Mouse (Mus musculus): ENCODE data around the gene Ptgfrn. TPM values are rescaled to one million over a fixed set of nuclear protein-coding genes. Genes with fewer than 3 reads are reported as not detected.

The Ptgfrn gene
- 4.5 and 4.6 TPM in 2 replicates for polyA plus RNA-seq (2012; rRNA removed)

DNA sequence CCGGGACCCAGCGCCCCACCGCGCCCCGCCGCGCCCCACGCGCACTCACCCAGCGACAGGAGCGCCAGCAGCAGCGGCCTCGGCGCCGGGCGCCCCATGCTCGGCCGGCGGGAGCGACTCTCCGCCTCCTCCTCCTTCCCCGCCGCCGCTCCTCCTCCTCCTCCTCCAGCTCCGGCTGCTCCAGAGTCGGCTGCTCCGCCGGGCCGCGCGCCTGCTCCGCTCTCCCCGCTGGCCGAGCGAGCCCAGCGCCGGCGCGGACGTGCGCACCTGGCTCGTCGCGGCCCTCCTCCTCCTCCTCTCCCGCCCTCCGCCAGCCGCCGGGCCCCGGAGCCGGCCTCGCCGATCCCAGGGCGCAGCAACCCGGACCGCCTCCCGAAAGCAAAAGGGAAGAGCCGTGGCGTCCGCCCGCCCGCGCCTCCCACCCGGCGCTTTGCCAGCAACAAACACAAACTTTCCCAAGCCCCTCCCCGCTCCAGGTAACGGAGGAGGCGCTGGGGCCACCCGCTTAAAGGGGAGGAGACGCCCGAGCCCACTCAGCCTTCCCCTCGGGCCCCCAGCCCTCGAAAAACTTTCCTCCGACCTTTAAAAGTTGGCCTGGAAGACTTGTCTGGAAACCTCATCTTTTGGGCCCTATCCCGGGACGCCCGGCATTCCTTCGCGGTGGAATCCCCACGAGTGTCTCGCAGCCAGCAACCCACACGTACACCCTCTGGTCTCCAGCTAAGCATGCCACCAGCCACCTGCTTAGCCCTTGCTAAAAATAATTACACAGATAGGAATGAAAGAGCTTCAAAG is at the start of gene Ptgfrn:
Ptgfrn (minus strand) TSS at position 236 of the 795 bp plus-strand sequence.
- DNase-seq, result peak; percentile 39 to 44
- Histone ChIP-seq H3K27me3 (ENCODE audit: control insufficient read depth, insufficient read depth, low read length) (no peaks in the 10 kb centered on the region; the same call in 1 of the 2 replicates), H3K4me3 (replicated peaks; ENCODE audit: insufficient read depth, low read depth, low read length) (peak within 1 kb of the TSS; percentile 47), H3K27ac (ENCODE audit: insufficient read depth, low read length) (no peak within 1 kb of the TSS), H3K4me1 (ENCODE audit: control insufficient read depth, insufficient read depth, low read length) (no peaks in the 10 kb centered on the region)
- 2% methylated on average over 73 of the region's 81 CpGs for WGBS
- no peak for TF ChIP-seq CTCF (IDR thresholded peaks at IDR 0.05; ENCODE audit: borderline replicate concordance, insufficient read depth, low read depth, low read length)
- no peak for TF ChIP-seq POLR2A (IDR thresholded peaks at IDR 0.05; ENCODE audit: borderline replicate concordance, insufficient read depth, low read length)

DNA sequence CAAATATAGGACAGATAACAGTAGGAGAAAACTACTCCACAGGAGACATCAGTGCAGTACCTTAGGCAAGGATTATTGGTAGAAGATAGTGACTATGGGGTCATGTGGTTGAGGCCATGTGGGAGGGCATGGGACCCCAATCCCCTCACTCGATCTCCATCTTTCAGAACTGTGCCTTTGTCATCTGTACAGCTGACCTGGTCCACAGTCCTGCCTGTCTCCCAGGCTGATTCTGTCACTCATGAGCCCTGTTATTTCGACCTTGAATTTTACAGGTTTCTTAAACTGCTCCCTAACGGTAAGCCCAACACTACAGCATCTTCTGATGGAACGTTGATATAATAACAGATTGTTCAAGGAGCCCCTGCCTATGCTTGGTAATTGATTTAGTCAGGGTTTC is 49.6 kb upstream of the Ptgfrn start:
- Histone ChIP-seq H3K27me3 (ENCODE audit: control insufficient read depth, insufficient read depth, low read length) (no peaks in the 10 kb centered on the region), H3K4me3 (replicated peaks; ENCODE audit: insufficient read depth, low read depth, low read length) (no peak overlapping the region), H3K27ac (ENCODE audit: insufficient read depth, low read length) (no peak overlapping the region), H3K4me1 (ENCODE audit: control insufficient read depth, insufficient read depth, low read length) (peaks cover 7% of the 10 kb centered on the region)
- no peak for DNase-seq
- 92% methylated on average over 4 of the region's 4 CpGs for WGBS
- TF ChIP-seq POLR2A (IDR thresholded peaks at IDR 0.05; ENCODE audit: borderline replicate concordance, insufficient read depth, low read length), result no peak
- TF ChIP-seq CTCF (IDR thresholded peaks at IDR 0.05; ENCODE audit: borderline replicate concordance, insufficient read depth, low read depth, low read length), result no peak

DNA sequence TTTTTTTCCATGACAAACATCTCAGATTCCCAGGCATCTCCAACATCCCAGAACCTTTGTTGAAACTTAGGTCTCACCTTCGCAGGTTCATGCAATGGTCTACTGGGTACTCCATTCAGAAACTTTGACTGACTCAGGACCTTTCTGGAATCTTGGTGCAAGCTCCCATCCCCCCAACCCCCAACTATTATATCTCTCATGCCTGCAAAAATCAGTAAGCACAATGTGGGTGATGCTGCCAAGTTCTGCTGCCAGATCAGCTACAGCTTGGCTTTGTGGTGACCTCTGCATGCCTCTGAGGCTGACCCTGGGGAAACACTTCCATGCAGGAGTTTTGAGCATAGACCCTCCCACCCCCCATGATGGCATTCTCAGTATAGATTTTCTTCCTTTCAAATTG is 44.0 kb upstream of the Ptgfrn start:
- Histone ChIP-seq H3K27me3 (ENCODE audit: control insufficient read depth, insufficient read depth, low read length) (no peaks in the 10 kb centered on the region), H3K4me3 (replicated peaks; ENCODE audit: insufficient read depth, low read depth, low read length) (no peak overlapping the region), H3K4me1 (ENCODE audit: control insufficient read depth, insufficient read depth, low read length) (no peaks in the 10 kb centered on the region), H3K27ac (ENCODE audit: insufficient read depth, low read length) (no peak overlapping the region)
- WGBS, result 97% methylated on average over 1 of the region's 1 CpGs
- TF ChIP-seq CTCF (IDR thresholded peaks at IDR 0.05; ENCODE audit: borderline replicate concordance, insufficient read depth, low read depth, low read length) (no peak), POLR2A (IDR thresholded peaks at IDR 0.05; ENCODE audit: borderline replicate concordance, insufficient read depth, low read length) (no peak)
- DNase-seq, result no peak

DNA sequence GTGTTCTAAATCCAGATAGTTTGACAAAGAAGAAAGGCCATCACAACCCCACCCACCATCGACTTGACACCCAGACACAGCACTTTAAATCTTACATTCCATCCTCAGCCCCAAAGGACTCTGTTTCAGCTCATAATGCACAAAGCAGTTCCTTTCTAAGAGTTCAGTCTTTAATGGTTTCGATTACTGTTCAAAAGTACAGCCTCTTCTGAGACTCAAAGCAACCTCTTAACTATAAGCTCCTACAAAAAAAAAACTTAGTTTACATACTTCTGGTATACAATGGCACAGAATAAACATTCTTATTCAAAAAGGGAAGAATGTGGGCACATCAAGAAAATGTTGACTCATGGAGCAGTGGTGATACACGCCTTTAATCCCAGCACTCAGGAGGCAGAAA is 43.3 kb upstream of the Ptgfrn start:
- H3K27me3 ChIP-seq (ENCODE audit: control insufficient read depth, insufficient read depth, low read length), result no peaks in the 10 kb centered on the region
- H3K4me1 ChIP-seq (ENCODE audit: control insufficient read depth, insufficient read depth, low read length), result no peaks in the 10 kb centered on the region
- no peak overlapping the region for H3K27ac ChIP-seq (ENCODE audit: insufficient read depth, low read length)
- no peak overlapping the region for H3K4me3 ChIP-seq (replicated peaks; ENCODE audit: insufficient read depth, low read depth, low read length)
- no peak for DNase-seq
- TF ChIP-seq CTCF (IDR thresholded peaks at IDR 0.05; ENCODE audit: borderline replicate concordance, insufficient read depth, low read depth, low read length) (no peak), POLR2A (IDR thresholded peaks at IDR 0.05; ENCODE audit: borderline replicate concordance, insufficient read depth, low read length) (no peak)
- 93% methylated on average over 3 of the region's 3 CpGs for WGBS

DNA sequence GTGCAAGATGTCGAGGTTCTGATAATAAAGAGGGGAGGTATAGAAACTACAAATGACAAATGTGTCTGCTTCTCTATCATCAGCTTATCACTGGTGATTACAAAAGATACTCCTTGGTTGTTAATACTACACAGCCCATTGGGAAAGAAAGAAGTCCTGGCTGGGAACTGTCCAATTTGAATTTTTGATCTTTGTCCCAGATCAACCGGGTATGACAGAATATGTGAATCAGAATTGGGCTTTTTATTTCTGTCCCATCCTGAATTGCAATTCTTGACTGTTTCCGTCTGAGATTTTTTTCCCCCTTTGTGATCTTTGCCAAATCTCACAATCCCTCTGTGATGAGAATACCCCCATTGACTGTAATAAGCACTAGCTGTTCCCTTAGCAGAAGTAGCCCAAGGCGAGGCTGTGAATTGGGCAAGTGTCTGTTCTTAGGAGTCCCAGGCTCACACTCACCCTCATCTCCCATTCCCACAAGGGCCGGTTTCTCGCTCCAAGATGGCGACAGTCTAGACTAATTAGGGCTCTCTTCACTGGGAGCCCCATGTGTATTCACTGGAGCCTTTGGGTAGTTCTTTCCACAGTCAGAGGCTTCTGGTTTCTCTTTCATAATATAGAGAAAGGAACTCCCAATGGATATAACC is 36.2 kb upstream of the Ptgfrn start:
- Histone ChIP-seq H3K4me3 (replicated peaks; ENCODE audit: insufficient read depth, low read depth, low read length) (no peak overlapping the region), H3K27ac (ENCODE audit: insufficient read depth, low read length) (no peak overlapping the region), H3K4me1 (ENCODE audit: control insufficient read depth, insufficient read depth, low read length) (no peaks in the 10 kb centered on the region; the same call in 1 of the 2 replicates), H3K27me3 (ENCODE audit: control insufficient read depth, insufficient read depth, low read length) (no peaks in the 10 kb centered on the region; the same call in 1 of the 2 replicates)
- TF ChIP-seq CTCF (IDR thresholded peaks at IDR 0.05; ENCODE audit: borderline replicate concordance, insufficient read depth, low read depth, low read length) (no peak), POLR2A (IDR thresholded peaks at IDR 0.05; ENCODE audit: borderline replicate concordance, insufficient read depth, low read length) (no peak)
- WGBS, result 78% methylated on average over 7 of the region's 7 CpGs
- DNase-seq, result no peak

DNA sequence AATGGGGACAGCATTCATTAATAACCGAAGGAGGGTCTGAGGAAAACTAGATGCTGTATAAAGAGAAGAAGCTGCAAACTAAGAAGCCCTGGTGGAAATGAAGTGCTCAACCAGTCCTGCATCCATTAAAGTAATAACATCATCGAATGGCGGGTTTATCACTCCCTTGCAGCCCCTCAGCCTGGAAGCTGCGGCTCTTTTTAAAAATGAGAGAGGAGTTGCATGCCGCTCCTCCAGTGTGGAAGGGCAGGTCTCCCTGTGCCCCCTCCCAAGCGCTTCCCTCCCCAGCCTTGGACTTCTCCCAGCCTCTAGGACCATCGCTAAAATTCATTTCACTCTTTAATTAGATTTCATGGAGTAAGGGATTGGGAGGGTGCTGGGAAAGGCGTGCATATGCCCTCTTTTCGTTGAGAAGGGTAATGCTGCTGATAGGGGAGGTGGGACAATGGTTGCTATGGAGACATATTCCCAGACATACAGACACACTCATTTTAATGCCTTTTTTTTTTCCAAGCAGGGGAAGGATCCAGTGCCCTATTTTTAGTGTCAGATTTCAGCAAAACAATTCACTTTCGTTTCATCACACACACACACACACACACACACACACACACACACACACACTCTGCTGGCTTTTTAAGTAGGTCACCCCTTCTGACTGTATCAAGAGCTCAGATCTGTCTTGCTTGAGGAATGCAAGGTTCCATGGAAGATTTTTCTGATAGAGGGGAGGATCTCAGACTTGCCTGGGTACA is 35.4 kb upstream of the Ptgfrn start:
- WGBS, result 30% methylated on average over 10 of the region's 10 CpGs
- Histone ChIP-seq H3K27ac (ENCODE audit: insufficient read depth, low read length) (peak overlapping the region; percentile 16; the same call in 1 of the 2 replicates), H3K4me3 (replicated peaks; ENCODE audit: insufficient read depth, low read depth, low read length) (no peak overlapping the region), H3K4me1 (ENCODE audit: control insufficient read depth, insufficient read depth, low read length) (no peaks in the 10 kb centered on the region; the same call in 1 of the 2 replicates), H3K27me3 (ENCODE audit: control insufficient read depth, insufficient read depth, low read length) (no peaks in the 10 kb centered on the region; the same call in 1 of the 2 replicates)
- peak in 1 of 2 experiments; percentile 25 for DNase-seq
- TF ChIP-seq POLR2A (IDR thresholded peaks at IDR 0.05; ENCODE audit: borderline replicate concordance, insufficient read depth, low read length) (no peak), CTCF (IDR thresholded peaks at IDR 0.05; ENCODE audit: borderline replicate concordance, insufficient read depth, low read depth, low read length) (no peak)

DNA sequence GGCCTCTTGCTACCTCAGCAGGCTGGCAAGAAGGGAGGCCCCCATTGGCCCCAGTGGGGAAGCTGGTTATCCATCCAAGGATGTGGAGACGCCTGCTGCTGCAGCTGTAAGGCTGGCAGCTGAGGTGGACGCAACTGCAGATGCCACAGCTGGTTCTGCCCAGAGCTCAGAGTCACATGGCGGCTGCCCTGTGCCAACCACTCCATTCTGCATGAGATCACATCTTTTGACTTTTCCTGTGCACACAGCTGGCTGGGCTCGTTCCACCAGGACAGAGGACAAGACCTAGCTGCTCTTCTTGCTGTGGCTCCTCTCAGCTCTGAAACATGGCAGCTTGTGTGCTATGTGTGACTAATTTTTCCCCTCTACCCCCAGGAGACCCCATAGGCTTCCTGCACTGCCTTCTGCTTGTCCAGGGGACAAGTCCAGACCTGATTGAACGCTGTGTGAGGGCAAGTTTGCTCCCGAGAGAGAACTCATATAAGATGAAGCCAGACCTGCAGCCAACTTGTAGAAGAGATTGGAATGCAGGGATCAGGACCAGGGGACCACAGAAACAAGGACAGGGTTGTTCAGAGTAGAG is 34.4 kb upstream of the Ptgfrn start:
- no peak overlapping the region for H3K27ac ChIP-seq (ENCODE audit: insufficient read depth, low read length)
- WGBS, result 85% methylated on average over 6 of the region's 6 CpGs

More for the DNA sequence above, 34.4 kb upstream of the Ptgfrn start:
- DNase-seq, result no peak
- H3K4me3 ChIP-seq (replicated peaks; ENCODE audit: insufficient read depth, low read depth, low read length), result no peak overlapping the region
- no peak for TF ChIP-seq CTCF (IDR thresholded peaks at IDR 0.05; ENCODE audit: borderline replicate concordance, insufficient read depth, low read depth, low read length)
- TF ChIP-seq POLR2A (IDR thresholded peaks at IDR 0.05; ENCODE audit: borderline replicate concordance, insufficient read depth, low read length), result no peak
- no peaks in the 10 kb centered on the region; the same call in 1 of the 2 replicates for H3K27me3 ChIP-seq (ENCODE audit: control insufficient read depth, insufficient read depth, low read length)
- no peaks in the 10 kb centered on the region; the same call in 1 of the 2 replicates for H3K4me1 ChIP-seq (ENCODE audit: control insufficient read depth, insufficient read depth, low read length)

Data from cerebellum, adult 2 months (tissue).